Mouse (Mus musculus) thymus, postnatal 10 days (tissue): ENCODE measurements around the gene Gpr37l1.

ENCODE experiments used
- DNase-seq, 2 experiments: peaks; one replicate each; pipeline ENCODE4 v3.0.0; 2021; ENCODE audit warnings: low spot score in 2 of 2

Gene Gpr37l1

GRCm38 (mm10) chr1:135181880-135182623 lies 14.6 kb upstream of the Gpr37l1 start:
- DNase-seq: no peak

- no peak for DNase-seq
Measured at GRCm38 (mm10) chr1:135181275-135181674, 13.8 kb upstream of the Gpr37l1 start.

- no peak for DNase-seq
Measured at GRCm38 (mm10) chr1:135180830-135181229, 13.3 kb upstream of the Gpr37l1 start.

GRCm38 (mm10) chr1:135178863-135179262 lies 11.4 kb upstream of the Gpr37l1 start:
- no peak for DNase-seq

GRCm38 (mm10) chr1:135177724-135178123 lies 10.2 kb upstream of the Gpr37l1 start:
- DNase-seq: no peak

GRCm38 (mm10) chr1:135175176-135175575 lies 7.7 kb upstream of the Gpr37l1 start:
- DNase-seq: no peak

GRCm38 (mm10) chr1:135173311-135173710 lies 5.8 kb upstream of the Gpr37l1 start:
- no peak for DNase-seq

- no peak for DNase-seq
Measured at GRCm38 (mm10) chr1:135171984-135172383, 4.5 kb upstream of the Gpr37l1 start.

- no peak for DNase-seq
Measured at GRCm38 (mm10) chr1:135171202-135171601, 3.7 kb upstream of the Gpr37l1 start.

- no peak for DNase-seq
Measured at GRCm38 (mm10) chr1:135170299-135170698, 2.8 kb upstream of the Gpr37l1 start.

GRCm38 (mm10) chr1:135169556-135170224 lies 2.2 kb upstream of the Gpr37l1 start:
- DNase-seq: no peak

GRCm38 (mm10) chr1:135168453-135169200 lies 1.1 kb upstream of the Gpr37l1 start:
- no peak for DNase-seq

GRCm38 (mm10) chr1:135162720-135163119 lies 4.8 kb downstream of the Gpr37l1 start:
- DNase-seq: no peak

GRCm38 (mm10) chr1:135160411-135161050 lies 7.0 kb downstream of the Gpr37l1 start:
- DNase-seq: no peak

- DNase-seq: no peak
Measured at GRCm38 (mm10) chr1:135159556-135160123, 7.8 kb downstream of the Gpr37l1 start.

GRCm38 (mm10) chr1:135159074-135159473 lies 8.4 kb downstream of the Gpr37l1 start:
- no peak for DNase-seq

- DNase-seq: no peak
Measured at GRCm38 (mm10) chr1:135158633-135159032, 8.8 kb downstream of the Gpr37l1 start.

GRCm38 (mm10) chr1:135156300-135156699 lies 11.2 kb downstream of the Gpr37l1 start:
- no peak for DNase-seq

GRCm38 (mm10) chr1:135154411-135154959 lies 13.0 kb downstream of the Gpr37l1 start:
- DNase-seq: peak in 1 of 2 experiments; percentile 71

GRCm38 (mm10) chr1:135154011-135154410 lies 13.5 kb downstream of the Gpr37l1 start:
- DNase-seq: no peak

GRCm38 (mm10) chr1:135148996-135149395 lies 18.5 kb downstream of the Gpr37l1 start:
- no peak for DNase-seq
